Mouse (Mus musculus) right cerebral cortex, postnatal 36 days (tissue): Measurements from ENCODE around the gene Elmo1.
A peak's percentile ranks its signal among the peaks of the same experiment; 100 is the strongest.

ENCODE experiments used
- DNase-seq, 2 experiments: peaks; one replicate each; pipeline ENCODE4 v3.0.0; 2022; ENCODE audit warnings: low spot score in 2 of 2, mixed read lengths in 1 of 2

Elmo1 gene

GRCm38 (mm10) chr13:20383875-20384274 lies 293.5 kb downstream of the Elmo1 start:
- no peak for DNase-seq

DNA sequence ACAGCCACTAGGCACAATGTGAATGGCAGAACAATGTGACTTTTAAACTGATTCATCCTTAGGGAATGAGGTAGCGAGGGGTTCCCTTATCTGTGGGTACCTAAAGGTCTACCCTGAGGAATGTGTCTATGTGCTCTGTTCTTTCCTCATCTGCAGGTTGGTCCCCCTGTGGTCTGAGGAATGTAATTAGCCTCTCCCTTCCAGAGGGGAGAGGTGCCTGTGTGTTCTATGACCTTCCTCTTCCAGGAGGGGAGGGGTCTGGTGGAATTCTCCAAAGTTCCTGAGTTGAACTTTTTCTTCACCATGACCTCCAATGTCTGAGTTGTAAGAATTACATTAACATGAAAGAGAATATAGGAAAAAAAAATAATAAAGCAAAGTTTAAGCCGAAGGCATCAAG lies 294.4 kb downstream of the Elmo1 start:
- DNase-seq, result no peak

GRCm38 (mm10) chr13:20385423-20385822 lies 295.0 kb downstream of the Elmo1 start:
- no peak for DNase-seq

DNA sequence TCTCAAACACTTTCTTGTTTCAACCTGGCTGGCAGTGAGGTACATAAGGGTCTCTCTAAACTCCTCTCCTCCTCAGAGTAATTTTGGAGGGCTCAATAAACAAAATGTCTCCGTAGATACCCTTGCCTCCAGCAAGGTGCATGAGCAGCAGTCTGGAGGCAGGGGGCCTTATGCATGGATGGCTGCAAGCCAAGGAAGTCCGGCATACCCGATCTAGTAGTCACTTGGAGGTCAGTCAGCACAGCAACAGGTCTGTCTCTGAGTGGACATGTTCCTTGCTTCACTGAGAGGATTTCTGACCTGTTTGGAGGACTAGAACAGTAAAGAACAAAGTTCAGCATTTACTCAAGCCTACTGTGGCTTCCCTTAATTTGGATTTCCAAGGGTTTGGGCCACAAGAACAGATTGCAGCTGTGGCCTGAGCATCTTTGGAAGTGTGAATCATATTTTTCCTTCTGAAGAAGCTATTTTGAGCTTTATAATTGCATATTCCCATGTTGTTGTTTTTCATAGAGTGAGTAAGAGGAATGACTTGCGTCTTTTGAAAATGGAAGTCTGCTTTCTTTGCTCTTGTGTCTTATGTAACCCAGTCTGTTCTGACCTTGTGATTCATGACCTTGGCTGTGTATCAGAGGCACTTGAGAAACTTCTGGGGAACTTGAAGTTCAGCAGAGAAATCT lies 296.2 kb downstream of the Elmo1 start:
- no peak for DNase-seq

GRCm38 (mm10) chr13:20392824-20393598 lies 302.6 kb downstream of the Elmo1 start:
- DNase-seq, result no peak

DNA sequence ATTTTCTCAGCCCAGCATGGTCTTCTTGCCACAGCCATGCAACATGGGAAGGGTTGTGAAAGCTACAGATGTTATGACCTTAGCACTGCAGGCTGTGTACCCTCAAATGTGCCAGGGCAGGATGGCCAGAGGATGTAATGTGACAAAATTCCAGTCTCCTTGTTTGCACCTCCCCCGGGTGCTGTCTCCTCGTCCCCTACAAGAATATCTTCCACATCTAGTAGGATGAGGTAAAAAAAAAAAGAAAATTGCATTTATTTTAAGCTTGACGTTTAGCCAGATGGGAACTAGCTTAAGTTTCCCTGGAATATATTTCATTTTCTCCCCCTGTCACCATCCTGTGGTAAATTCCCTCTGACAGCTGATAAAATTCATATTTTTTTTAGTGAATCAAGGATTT lies 307.3 kb downstream of the Elmo1 start:
- peak in 1 of 2 experiments; percentile 45 for DNase-seq

DNA sequence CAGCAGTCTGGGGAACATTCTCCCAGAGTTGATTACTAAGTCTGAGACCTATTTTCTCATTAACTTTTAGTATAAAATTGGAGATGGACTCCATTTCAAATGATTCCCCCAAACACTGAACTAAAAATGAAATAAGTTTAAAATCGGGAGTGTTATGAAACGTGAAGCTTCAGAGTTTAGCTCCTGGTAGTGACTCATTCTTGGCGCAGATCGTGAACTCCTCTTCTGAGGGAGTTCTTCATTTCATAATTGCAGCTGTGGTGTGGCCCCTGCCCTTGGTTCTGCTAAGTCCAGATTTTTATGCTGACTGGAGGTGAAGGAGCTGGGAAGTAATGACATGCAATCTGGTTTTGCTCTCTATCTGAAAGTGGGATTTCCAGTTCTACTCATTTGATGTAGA lies 307.9 kb downstream of the Elmo1 start:
- DNase-seq, result peak in 1 of 2 experiments; percentile 14

DNA sequence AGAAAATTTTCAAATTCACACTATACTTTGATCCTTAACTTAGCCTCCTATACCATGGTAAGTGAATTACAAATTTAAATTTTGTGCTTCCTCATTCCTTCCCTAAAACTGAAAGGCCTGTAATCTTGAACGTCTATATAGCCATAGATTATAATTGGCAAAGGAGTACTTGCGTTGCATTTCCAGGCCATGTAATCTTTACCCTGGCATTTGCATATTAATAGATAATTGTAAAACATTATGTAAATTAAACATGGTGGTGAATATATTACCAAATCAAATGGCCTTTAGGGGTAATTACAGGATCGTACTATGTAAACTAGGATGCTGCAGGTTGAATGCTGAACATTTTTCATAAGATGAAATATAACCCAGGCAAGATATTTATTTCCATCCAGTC lies 314.1 kb downstream of the Elmo1 start:
- DNase-seq, result no peak

GRCm38 (mm10) chr13:20406470-20407213 lies 316.2 kb downstream of the Elmo1 start:
- DNase-seq, result no peak

- DNase-seq, result no peak
Measured at GRCm38 (mm10) chr13:20410306-20411101, 320.1 kb downstream of the Elmo1 start.

- DNase-seq, result no peak
Measured at GRCm38 (mm10) chr13:20416691-20417660, 326.6 kb downstream of the Elmo1 start.

DNA sequence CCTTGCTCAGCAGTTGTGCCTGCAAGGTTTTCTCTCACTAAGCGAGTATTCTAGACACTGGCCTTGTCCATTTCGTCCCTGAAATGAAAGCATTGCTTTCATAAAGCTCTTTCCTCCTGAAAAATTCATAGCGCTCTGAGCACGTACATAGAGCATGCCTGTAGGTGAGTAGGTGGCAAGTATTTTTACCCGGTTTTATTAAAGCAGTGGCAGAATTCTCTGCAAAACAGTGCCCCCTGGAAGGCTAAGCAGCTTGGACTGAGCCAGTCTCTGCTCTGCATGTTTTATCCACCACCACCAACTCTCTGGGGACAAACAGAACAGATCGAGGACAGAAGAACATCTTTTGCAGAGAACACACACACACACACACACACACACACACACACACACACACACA lies 340.6 kb downstream of the Elmo1 start:
- peak in 1 of 2 experiments; percentile 64 for DNase-seq

GRCm38 (mm10) chr13:20433221-20433858 lies 342.9 kb downstream of the Elmo1 start:
- DNase-seq, result peak; percentile 14 to 48

DNA sequence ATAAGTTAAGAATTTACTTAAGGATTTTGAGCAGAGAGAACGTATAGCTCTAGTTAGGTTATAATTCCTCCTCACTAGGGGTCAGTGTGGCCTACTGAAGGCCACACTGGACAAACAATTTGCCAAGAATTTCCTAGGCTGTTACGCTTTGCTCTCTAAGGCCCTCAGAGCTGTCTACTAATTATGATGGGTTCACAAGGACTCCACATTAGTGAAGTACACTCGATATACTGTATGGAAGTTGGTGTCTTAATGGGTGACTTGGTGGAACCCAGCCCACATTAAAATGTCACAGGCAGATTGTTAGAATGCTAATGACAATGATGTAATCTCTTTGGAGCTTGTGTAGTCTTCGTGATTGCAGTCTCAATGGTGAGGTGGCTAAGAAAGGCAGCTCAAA lies 343.7 kb downstream of the Elmo1 start:
- no peak for DNase-seq

DNA sequence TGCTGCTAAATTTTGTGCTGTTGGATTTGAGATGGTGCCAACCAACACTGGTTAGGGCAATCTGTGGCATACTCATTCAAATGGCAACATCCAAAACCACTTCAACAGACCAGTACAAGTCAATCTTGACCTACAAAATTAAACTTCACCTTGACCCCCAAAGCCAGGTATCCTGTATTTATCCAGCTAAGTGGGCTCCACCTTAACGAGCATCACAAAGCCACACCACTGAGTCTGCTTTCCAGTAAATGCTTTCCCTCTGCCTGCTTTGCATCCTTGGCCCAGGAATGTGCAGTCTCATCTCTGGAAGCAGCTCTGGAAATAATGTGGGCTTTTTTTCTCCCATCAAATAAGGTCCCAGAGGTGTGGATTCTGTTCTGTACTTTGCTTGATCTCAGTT lies 349.1 kb downstream of the Elmo1 start:
- no peak for DNase-seq

- DNase-seq, result no peak
Measured at GRCm38 (mm10) chr13:20450831-20451353, 360.5 kb downstream of the Elmo1 start.

DNA sequence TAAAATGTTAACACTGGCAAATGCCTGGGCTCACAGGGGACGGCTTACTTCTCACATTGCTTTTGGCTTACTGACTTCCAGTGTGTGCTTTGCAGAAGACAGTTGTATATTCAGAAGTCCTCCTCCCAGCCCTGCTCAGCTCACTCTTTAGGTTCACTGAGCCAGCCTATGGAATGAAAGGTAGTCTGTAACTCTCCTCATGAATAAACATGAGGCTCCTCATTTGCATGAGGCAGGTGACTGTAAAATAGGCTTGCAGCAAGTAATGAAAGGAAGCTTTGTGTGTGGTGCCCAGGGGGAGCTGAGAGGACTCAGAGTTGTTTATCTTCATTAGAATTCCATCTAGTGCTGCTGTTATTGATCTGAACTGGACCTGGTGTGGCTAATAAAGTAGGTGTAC lies 364.0 kb downstream of the Elmo1 start:
- DNase-seq, result no peak

- DNase-seq, result peak in 1 of 2 experiments; percentile 9
Measured at GRCm38 (mm10) chr13:20460096-20460495, 369.7 kb downstream of the Elmo1 start.

GRCm38 (mm10) chr13:20461616-20462015 lies 371.2 kb downstream of the Elmo1 start:
- no peak for DNase-seq

GRCm38 (mm10) chr13:20464161-20464560 lies 373.8 kb downstream of the Elmo1 start:
- no peak for DNase-seq
